Comparison of ENCODE assay signal across 17 mouse cellular contexts in genomic region chr4:119636731-119637130, GRCm38 (mm10). TPM values are rescaled to one million over a fixed set of nuclear protein-coding genes. Genes with fewer than 3 reads are reported as not detected.
"Had no signal": no experiment of that assay in that cellular context is flagged by ENCODE, and none has a peak within 500 bp of the region (broad histone marks: within the 10 kb centered on the region; RNA-seq: fewer than 3 reads in every experiment).

No protein-coding gene starts in this region.

- H3K9me3 ChIP-seq: limb, embryonic 12.5 days had no signal

- H3K36me3 ChIP-seq: limb, embryonic 12.5 days had no signal

- DNase-seq: kidney, adult 18-20 months; kidney, postnatal 36 days; right cerebral cortex, adult 18-20 months; right cerebral cortex, postnatal 25 days; thymus, postnatal 4 days had no signal

- H3K27ac ChIP-seq: kidney, postnatal 0 days; layer of hippocampus, adult 2 months; limb, embryonic 12.5 days; liver, embryonic 14.5 days; stomach, postnatal 0 days had no signal

- H3K4me2 ChIP-seq: limb, embryonic 12.5 days had no signal

- H3K4me3 ChIP-seq: layer of hippocampus, adult 2 months; limb, embryonic 12.5 days had no signal

- H3K27me3 ChIP-seq: limb, embryonic 12.5 days had no signal

- H3K9ac ChIP-seq: limb, embryonic 12.5 days; liver, embryonic 14.5 days had no signal

RNA-seq across cellular contexts. Expression of gene Guca2a, which starts 0.8 kb away (rescaled TPM):
- total RNA-seq: layer of hippocampus, adult 2 months; layer of hippocampus, postnatal 10 days; left cerebral cortex, postnatal 36 days; liver, adult 2 months; megakaryocyte progenitor cell, adult 5-6 weeks; midbrain, postnatal 0 days had no signal
- polyA plus RNA-seq: limb, embryonic 12.5 days; liver, embryonic 14.5 days; midbrain, postnatal 0 days; neural tube, embryonic 14.5 days had no signal

RNA-seq across cellular contexts. Expression of gene Guca2b, which starts 22.0 kb away (rescaled TPM):
- total RNA-seq: layer of hippocampus, adult 2 months; layer of hippocampus, postnatal 10 days; left cerebral cortex, postnatal 36 days; liver, adult 2 months; megakaryocyte progenitor cell, adult 5-6 weeks; midbrain, postnatal 0 days had no signal
- polyA plus RNA-seq: limb, embryonic 12.5 days; liver, adult 2 months; lung, embryonic 16.5 days; midbrain, postnatal 0 days; neural tube, embryonic 14.5 days had no signal
